Mouse (Mus musculus) heart, postnatal 0 days (tissue): Measurements from ENCODE around the gene Taf4. TPM values are rescaled to one million over a fixed set of nuclear protein-coding genes. Genes with fewer than 3 reads are reported as not detected.

Experiments
- ATAC-seq: fragments of 200-750 bp; cut with Nextera tagmentation; 2 replicates; pipeline ENCODE4 v1.8.0; 2017; ENCODE audit warnings: low read depth, moderate number of reproducible peaks, moderate library complexity; ENCODE audit not compliant: insufficient read depth
- DNase-seq: peaks from one replicate; pipeline ENCODE4 v3.0.0-alpha.2; 2016; ENCODE audit warnings: low spot score
- H3K27ac ChIP-seq: fragments of 300-500 bp; sonication (generic); 2 replicates; pipeline ENCODE4 v1.5.1; 2014; ENCODE audit warnings: low read depth, mild to moderate bottlenecking
- H3K27me3 ChIP-seq: fragments of 300-500 bp; sonication (generic); 2 replicates; pipeline ENCODE4 v1.6.1; 2014; ENCODE audit warnings: low read length, mixed read lengths; ENCODE audit not compliant: control insufficient read depth, insufficient read depth
- H3K36me3 ChIP-seq: fragments of 300-500 bp; sonication (generic); replicated peaks from 2 replicates; pipeline ENCODE4 v1.6.1; 2014; ENCODE audit warnings: low read length, mixed read lengths; ENCODE audit not compliant: control insufficient read depth, insufficient read depth
- H3K4me1 ChIP-seq: fragments of 300-500 bp; sonication (generic); 2 replicates; pipeline ENCODE4 v1.6.1; 2014; ENCODE audit warnings: antibody characterized with exemption; ENCODE audit not compliant: control insufficient read depth, insufficient read depth
- H3K4me2 ChIP-seq: fragments of 300-500 bp; sonication (generic); 2 replicates; pipeline ENCODE4 v1.6.1; 2014; ENCODE audit warnings: low read depth, mild to moderate bottlenecking, low read length, moderate library complexity
- H3K4me3 ChIP-seq: fragments of 300-500 bp; sonication (generic); 2 replicates; pipeline ENCODE4 v1.5.1; 2014; ENCODE audit warnings: low read depth, low read length
- H3K9ac ChIP-seq: fragments of 300-500 bp; sonication (generic); replicated peaks from 2 replicates; pipeline ENCODE4 v1.6.1; 2014; ENCODE audit warnings: low read depth, low read length, mixed read lengths
- H3K9me3 ChIP-seq: fragments of 300-500 bp; sonication (generic); replicated peaks from 2 replicates; pipeline ENCODE4 v1.6.1; 2016; ENCODE audit warnings: low read length; ENCODE audit not compliant: control insufficient read depth
- CTCF ChIP-seq: IDR thresholded peaks from 2 replicates; pipeline ENCODE4 v1.5.1; 2016; ENCODE audit warnings: antibody characterized with exemption, control low read depth, low read depth
- EP300 ChIP-seq: IDR thresholded peaks from 2 replicates; pipeline ENCODE4 v1.6.1; 2016; ENCODE audit warnings: antibody characterized with exemption, low read depth
- WGBS: fragments of 180-500 bp; shearing (Covaris S2); extraction: QIAGEN DNeasy Blood & Tissue Kit; methylation state at CpG from one replicate; pipeline ENCODE4 v1.1.7; 2014; 5-methylcytosine and 5-hydroxymethylcytosine counted together
- polyA plus RNA-seq: library from polyadenylated mRNA; unstranded; fragments of >200 nt; fragmentation: Nextera tagmentation; extraction: Ambion mirVana; gene quantifications from 2 replicates; pipeline ENCODE4 v1.2.1, GENCODE M21; 2015
- total RNA-seq: library from RNA; depleted of rRNA; stranded (reverse); fragments of >200 nt; gene quantifications from 2 replicates; pipeline ENCODE4 v1.2.3, GENCODE M21; 2014; ENCODE audit warnings: low replicate concordance

Taf4 gene
- total and polyA plus RNA-seq, 2 experiments from 2014 or later, result 1.8 to 4.4 TPM

DNA sequence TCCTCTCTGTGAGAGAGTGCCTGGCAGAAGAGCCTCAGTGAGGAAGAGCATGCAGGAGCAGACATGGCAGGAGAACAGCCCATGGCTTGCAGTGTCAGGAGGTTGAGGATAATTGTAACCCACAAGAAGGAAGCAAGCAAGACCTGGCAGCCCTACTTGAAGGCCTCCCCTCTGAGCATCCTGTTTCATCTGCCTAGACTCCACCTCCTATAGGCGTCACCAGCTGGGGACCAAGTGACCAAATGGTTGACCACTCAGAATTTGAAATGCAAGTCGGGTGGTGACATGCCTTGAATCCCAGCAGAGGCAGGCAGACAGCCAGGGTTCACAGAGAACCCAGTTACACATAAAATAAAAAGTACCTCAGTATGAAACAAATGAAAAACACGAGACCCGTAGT is 4.2 kb upstream of the Taf4 start:
- Histone ChIP-seq H3K4me2 (no peak overlapping the region), H3K36me3 (no peaks in the 10 kb centered on the region), H3K9ac (no peak overlapping the region), H3K4me1 (peaks cover 29% of the 10 kb centered on the region), H3K27ac (no peak overlapping the region), H3K9me3 (no peaks in the 10 kb centered on the region), H3K4me3 (no peak overlapping the region), H3K27me3 (no peaks in the 10 kb centered on the region)
- TF ChIP-seq EP300 (no peak), CTCF (no peak)
- DNase-seq (no peak), ATAC-seq (no peak)
- WGBS, result 55% methylated on average over 4 of the region's 4 CpGs

DNA sequence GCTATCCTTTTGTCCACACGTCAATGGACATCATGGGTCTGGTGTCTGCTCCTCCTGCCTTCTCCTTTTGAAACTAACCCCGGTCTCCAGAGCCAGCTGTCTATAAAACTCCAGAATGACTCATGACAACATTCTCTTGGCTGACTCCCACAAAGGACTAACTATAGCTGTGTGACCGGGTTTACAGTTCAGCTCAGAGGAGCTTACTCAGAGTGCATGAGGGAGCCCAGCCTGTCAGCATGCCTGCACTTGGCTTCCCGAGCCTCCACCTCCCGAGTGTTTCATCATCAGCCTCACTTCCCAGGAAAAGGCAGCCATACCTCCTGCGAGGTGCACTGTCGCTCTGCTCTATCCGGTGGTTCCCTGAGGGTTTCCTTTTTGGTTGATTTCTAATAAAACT is 3.4 kb upstream of the Taf4 start:
- H3K9ac ChIP-seq, result no peak overlapping the region
- H3K9me3 ChIP-seq, result no peaks in the 10 kb centered on the region
- TF ChIP-seq CTCF, result no peak
- TF ChIP-seq EP300, result no peak
- peak overlapping the region; percentile 43 for H3K27ac ChIP-seq
- H3K27me3 ChIP-seq, result no peaks in the 10 kb centered on the region
- peaks cover 32% of the 10 kb centered on the region for H3K4me1 ChIP-seq
- peak; percentile 86 for DNase-seq
- no peak overlapping the region for H3K4me2 ChIP-seq
- ATAC-seq, result peak; percentile 47
- WGBS, result 34% methylated on average over 8 of the region's 8 CpGs
- no peaks in the 10 kb centered on the region for H3K36me3 ChIP-seq
- H3K4me3 ChIP-seq, result no peak overlapping the region

DNA sequence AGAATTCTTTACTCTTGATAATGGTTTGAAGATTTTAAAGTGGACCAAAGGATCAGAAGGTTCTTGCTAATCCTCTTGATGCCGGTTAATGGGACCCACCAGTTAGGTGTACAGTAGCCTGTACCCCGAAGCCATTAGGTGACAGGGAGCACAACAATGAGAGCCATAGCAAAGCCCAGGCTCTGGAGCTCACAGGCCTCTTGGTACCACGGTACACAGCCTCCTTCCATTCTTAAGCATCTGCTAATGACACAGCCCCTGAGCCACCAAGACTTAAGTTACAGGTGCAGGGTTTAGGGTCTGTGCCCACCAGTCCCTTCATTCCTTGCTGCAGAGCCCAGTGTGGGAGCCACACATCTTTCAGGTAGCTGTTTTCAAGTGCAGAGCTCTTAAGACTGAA is 1.8 kb upstream of the Taf4 start:
- Histone ChIP-seq H3K36me3 (no peaks in the 10 kb centered on the region), H3K27me3 (no peaks in the 10 kb centered on the region), H3K4me3 (no peak overlapping the region), H3K9ac (no peak overlapping the region), H3K27ac (no peak overlapping the region), H3K4me2 (no peak overlapping the region), H3K9me3 (no peaks in the 10 kb centered on the region), H3K4me1 (peaks cover 42% of the 10 kb centered on the region)
- TF ChIP-seq CTCF, result no peak
- TF ChIP-seq EP300, result no peak
- no peak for ATAC-seq
- WGBS, result 83% methylated on average over 3 of the region's 3 CpGs
- DNase-seq, result no peak

- Histone ChIP-seq H3K4me3 (peak overlapping the region; percentile 66), H3K36me3 (no peaks in the 10 kb centered on the region), H3K27ac (peak overlapping the region; percentile 97), H3K9ac (peak overlapping the region; percentile 86), H3K27me3 (no peaks in the 10 kb centered on the region), H3K4me2 (peak overlapping the region; percentile 61), H3K9me3 (no peaks in the 10 kb centered on the region), H3K4me1 (peaks cover 50% of the 10 kb centered on the region)
- ATAC-seq, result no peak
- peak; percentile 49 for DNase-seq
- 12% methylated on average over 10 of the region's 10 CpGs for WGBS
- TF ChIP-seq CTCF (no peak), EP300 (no peak)
These were observed 1.0 kb upstream of the Taf4 start for GRCm38 (mm10) chr2:179977344-179978025.

- Histone ChIP-seq H3K4me3 (peak overlapping the region; percentile 66), H3K27me3 (no peaks in the 10 kb centered on the region), H3K36me3 (no peaks in the 10 kb centered on the region), H3K27ac (peak overlapping the region; percentile 97), H3K9me3 (no peaks in the 10 kb centered on the region), H3K4me1 (peaks cover 55% of the 10 kb centered on the region), H3K4me2 (peak overlapping the region; percentile 97), H3K9ac (peak overlapping the region; percentile 86)
- peak; percentile 7 for ATAC-seq
- DNase-seq, result no peak
- 0% methylated on average over 21 of the region's 54 CpGs for WGBS
- no peak for TF ChIP-seq CTCF
- TF ChIP-seq EP300, result no peak
These were observed 185 bp downstream of the Taf4 start for GRCm38 (mm10) chr2:179976295-179976627.

- DNase-seq (no peak), ATAC-seq (no peak)
- H3K27me3 ChIP-seq, result no peaks in the 10 kb centered on the region
- peaks cover 54% of the 10 kb centered on the region for H3K4me1 ChIP-seq
- 2% methylated on average over 15 of the region's 82 CpGs for WGBS
- TF ChIP-seq EP300, result no peak
- no peak for TF ChIP-seq CTCF
- peak overlapping the region; percentile 66 for H3K4me3 ChIP-seq
- no peaks in the 10 kb centered on the region for H3K9me3 ChIP-seq
- H3K27ac ChIP-seq, result peak overlapping the region; percentile 97
- peak overlapping the region; percentile 86 for H3K9ac ChIP-seq
- H3K4me2 ChIP-seq, result peak overlapping the region; percentile 97
- no peaks in the 10 kb centered on the region for H3K36me3 ChIP-seq
These were observed 595 bp downstream of the Taf4 start for GRCm38 (mm10) chr2:179975851-179976250.
